Mouse (Mus musculus) intestine, postnatal 0 days (tissue): ENCODE results near the gene Ctsw. TPM values are rescaled to one million over a fixed set of nuclear protein-coding genes. Genes with fewer than 3 reads are reported as not detected.

ENCODE experiments used
- ATAC-seq: fragments of 200-750 bp; cut with Nextera tagmentation; 2 replicates; pipeline ENCODE4 v1.8.0; 2017; ENCODE audit warnings: mild to moderate bottlenecking, moderate TSS enrichment, moderate library complexity
- H3K27ac ChIP-seq: fragments of 300-500 bp; sonication (generic); 2 replicates; pipeline ENCODE4 v1.5.1; 2014; ENCODE audit warnings: mild to moderate bottlenecking, low read depth, low read length, moderate library complexity
- H3K27me3 ChIP-seq: fragments of 300-500 bp; sonication (generic); replicated peaks from 2 replicates; pipeline ENCODE4 v1.6.1; 2014; ENCODE audit warnings: low read length, mixed read lengths; ENCODE audit not compliant: control insufficient read depth, insufficient read depth
- H3K36me3 ChIP-seq: fragments of 300-500 bp; sonication (generic); 2 replicates; pipeline ENCODE4 v1.6.1; 2014; ENCODE audit warnings: mild to moderate bottlenecking, moderate library complexity; ENCODE audit not compliant: control insufficient read depth, insufficient read depth
- H3K4me1 ChIP-seq: fragments of 300-500 bp; sonication (generic); replicated peaks from 2 replicates; pipeline ENCODE4 v1.6.1; 2014; ENCODE audit warnings: antibody characterized with exemption, low read length, mixed read lengths; ENCODE audit not compliant: control insufficient read depth, insufficient read depth
- H3K4me2 ChIP-seq: fragments of 300-500 bp; sonication (generic); replicated peaks from 2 replicates; pipeline ENCODE4 v1.6.1; 2014; ENCODE audit warnings: low read depth, mild to moderate bottlenecking, moderate library complexity
- H3K4me3 ChIP-seq: fragments of 300-500 bp; sonication (generic); 2 replicates; pipeline ENCODE4 v1.5.1; 2014; ENCODE audit warnings: low read depth, low read length
- H3K9ac ChIP-seq: fragments of 300-500 bp; sonication (generic); 2 replicates; pipeline ENCODE4 v1.6.1; 2014; ENCODE audit warnings: mild to moderate bottlenecking, low read depth, low read length
- H3K9me3 ChIP-seq: fragments of 300-500 bp; sonication (generic); 2 replicates; pipeline ENCODE4 v1.6.1; 2016; ENCODE audit warnings: mixed run types; ENCODE audit not compliant: control insufficient read depth
- CTCF ChIP-seq: sonication (generic); IDR thresholded peaks from 2 replicates; pipeline ENCODE4 v1.5.1; 2016; ENCODE audit warnings: low read depth, mild to moderate bottlenecking, control low read depth, antibody characterized with exemption, moderate library complexity
- WGBS: fragments of 180-500 bp; shearing (Covaris S2); extraction: QIAGEN DNeasy Blood & Tissue Kit; methylation state at CpG from one replicate; pipeline ENCODE4 v1.1.7; 2014; 5-methylcytosine and 5-hydroxymethylcytosine counted together
- polyA plus RNA-seq: library from polyadenylated mRNA; unstranded; fragments of >200 nt; fragmentation: Nextera tagmentation; extraction: Ambion mirVana; gene quantifications from 2 replicates; pipeline ENCODE4 v1.2.1, GENCODE M21; 2015

Ctsw gene
- polyA plus RNA-seq, 1 experiment from 2014 or later = 0.85 TPM

DNA sequence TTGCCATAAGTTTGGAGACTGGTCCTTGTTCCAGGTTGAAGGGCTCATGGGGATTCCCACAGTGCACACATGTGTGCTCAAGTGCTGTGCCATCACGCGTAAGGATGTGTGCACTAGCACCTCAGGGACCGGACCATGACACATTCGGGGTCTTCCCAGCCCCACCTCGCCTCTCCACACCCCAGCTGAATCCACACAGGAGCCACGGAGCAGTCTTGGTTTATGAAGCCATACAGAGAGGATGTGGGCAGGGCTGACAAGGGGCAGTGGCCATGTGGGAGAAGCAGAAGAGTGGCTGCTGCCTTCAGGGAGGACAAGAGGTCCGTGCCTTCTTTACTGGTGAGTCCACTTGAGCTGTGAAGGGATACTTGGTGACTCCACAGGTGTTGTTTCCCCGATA, 3.3 kb downstream of the Ctsw start:
- Histone ChIP-seq H3K27me3 (no peaks in the 10 kb centered on the region), H3K4me1 (peaks cover 2% of the 10 kb centered on the region; the same call in 1 of the 2 replicates), H3K36me3 (peaks cover 53% of the 10 kb centered on the region), H3K9me3 (no peaks in the 10 kb centered on the region), H3K4me2 (no peak overlapping the region), H3K9ac (no peak overlapping the region), H3K27ac (no peak overlapping the region), H3K4me3 (no peak overlapping the region)
- no peak for ATAC-seq
- no peak for TF ChIP-seq CTCF
- WGBS = 98% methylated on average over 8 of the region's 8 CpGs

DNA sequence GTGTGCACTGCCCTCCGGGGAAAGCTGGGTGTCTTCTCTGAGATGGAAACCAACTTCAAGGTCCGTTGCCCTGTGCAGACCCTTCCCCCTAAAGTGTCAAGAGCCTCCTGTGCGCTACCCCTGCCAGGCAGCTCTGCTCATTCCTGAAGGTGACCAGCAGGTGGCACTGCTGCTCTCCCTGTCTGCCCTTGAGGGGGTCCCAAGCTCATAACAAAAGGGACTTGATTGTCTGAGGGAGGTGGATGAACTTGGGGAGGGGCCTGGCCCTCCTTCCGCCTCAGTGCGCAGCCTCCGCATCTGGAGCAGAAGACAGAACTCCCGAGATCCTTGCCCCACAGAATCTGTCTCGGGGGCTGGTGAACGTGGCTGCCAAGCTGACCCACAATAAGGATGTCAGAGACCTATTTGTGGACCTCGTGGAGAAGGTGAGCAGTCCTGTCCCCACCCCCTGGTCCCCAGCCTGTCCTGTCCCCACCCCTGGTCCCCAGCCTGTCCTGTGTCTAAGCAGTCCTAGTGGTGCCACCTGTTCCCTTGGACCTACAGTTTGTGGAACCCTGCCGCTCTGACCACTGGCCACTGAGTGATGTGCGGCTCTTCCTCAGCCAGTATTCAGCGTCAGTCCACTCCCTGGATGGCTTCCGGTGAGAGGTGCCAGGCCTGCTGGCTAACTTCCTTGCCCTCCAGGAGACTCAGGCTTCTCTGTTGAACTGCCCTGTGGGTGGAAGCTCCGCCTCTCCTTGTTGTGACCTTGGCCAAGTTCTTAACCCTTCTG, 4.3 kb downstream of the Ctsw start:
- Histone ChIP-seq H3K4me3 (no peak overlapping the region), H3K9me3 (no peaks in the 10 kb centered on the region), H3K27me3 (no peaks in the 10 kb centered on the region), H3K36me3 (peaks cover 53% of the 10 kb centered on the region), H3K9ac (no peak overlapping the region), H3K4me1 (peaks cover 4% of the 10 kb centered on the region; the same call in 1 of the 2 replicates), H3K4me2 (peak overlapping the region; percentile 17), H3K27ac (no peak overlapping the region)
- 45% methylated on average over 15 of the region's 15 CpGs for WGBS
- peak; percentile 94 for TF ChIP-seq CTCF
- ATAC-seq = no peak

DNA sequence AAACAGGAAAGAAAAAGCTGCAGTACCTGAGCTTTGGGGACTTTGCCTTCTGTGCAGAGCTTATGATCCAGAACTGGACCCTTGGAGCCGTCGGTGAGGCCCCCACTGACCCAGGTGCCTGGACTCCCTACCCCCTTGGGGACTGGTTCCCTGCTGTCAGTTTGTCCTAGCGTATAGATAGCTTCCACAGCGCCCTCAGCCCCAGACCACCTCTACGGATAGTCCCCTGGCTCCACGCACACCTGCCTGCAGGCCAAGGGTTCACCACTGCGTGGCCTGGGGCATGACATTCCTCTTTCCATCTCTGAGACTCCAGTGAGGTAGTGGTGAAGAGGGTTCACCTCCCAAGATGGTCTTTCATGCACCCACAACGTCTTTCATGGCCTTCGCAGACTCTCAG, 5.1 kb downstream of the Ctsw start:
- Histone ChIP-seq H3K27ac (no peak overlapping the region), H3K36me3 (peaks cover 53% of the 10 kb centered on the region), H3K27me3 (no peaks in the 10 kb centered on the region), H3K4me2 (no peak overlapping the region), H3K9ac (no peak overlapping the region), H3K9me3 (no peaks in the 10 kb centered on the region), H3K4me3 (no peak overlapping the region), H3K4me1 (peaks cover 4% of the 10 kb centered on the region; the same call in 1 of the 2 replicates)
- TF ChIP-seq CTCF = no peak
- 90% methylated on average over 9 of the region's 9 CpGs for WGBS
- ATAC-seq = no peak

DNA sequence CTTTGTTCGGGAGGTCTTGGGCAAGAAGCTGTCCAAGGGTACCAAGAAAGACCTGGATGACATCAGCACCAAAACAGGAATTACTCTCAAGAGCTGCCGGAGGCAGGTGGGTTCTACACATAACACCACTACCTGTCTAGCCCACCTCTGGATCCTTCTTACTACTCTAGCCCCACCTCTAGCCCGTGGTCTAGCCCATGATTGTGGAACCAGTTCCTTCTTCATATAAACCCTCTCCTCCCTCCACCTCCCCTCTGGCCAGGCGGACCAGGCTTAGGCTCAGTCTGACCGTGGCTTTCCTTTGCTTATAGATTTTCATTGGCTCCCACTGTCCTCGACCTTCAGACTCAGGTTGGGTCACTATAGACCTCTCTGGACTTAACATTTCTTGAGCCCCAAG, 6.9 kb downstream of the Ctsw start:
- Histone ChIP-seq H3K4me3 (peak overlapping the region; percentile 80), H3K36me3 (peaks cover 38% of the 10 kb centered on the region), H3K27ac (no peak overlapping the region), H3K9me3 (no peaks in the 10 kb centered on the region), H3K4me1 (peaks cover 4% of the 10 kb centered on the region; the same call in 1 of the 2 replicates), H3K9ac (peak overlapping the region; percentile 78), H3K27me3 (no peaks in the 10 kb centered on the region), H3K4me2 (peak overlapping the region; percentile 88)
- TF ChIP-seq CTCF = no peak
- 82% methylated on average over 6 of the region's 6 CpGs for WGBS
- ATAC-seq = no peak

DNA sequence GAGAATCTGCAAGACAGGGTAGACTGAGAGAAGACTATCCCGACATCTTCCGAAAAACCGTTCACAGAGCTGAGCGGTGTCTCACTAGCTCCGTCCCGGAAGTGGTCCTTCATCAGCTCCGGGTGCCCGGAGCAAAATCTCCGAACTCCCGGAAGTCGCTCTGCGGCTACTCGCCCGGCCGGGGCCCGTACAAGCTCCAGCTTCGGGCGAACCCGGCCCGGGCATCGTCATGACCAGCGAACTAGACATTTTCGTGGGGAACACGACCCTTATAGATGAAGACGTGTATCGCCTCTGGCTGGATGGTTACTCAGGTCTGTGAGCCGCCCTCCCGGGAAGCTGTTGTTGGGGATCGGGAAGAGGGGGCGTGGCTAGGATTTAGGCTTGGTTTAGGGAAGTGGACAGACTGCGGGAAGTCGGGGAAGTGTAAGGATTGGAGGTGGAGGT, 7.8 kb downstream of the Ctsw start, which contains the start of gene Fibp:
Fibp (plus strand) TSS at position 151 of the 447 bp plus-strand sequence.
- Histone ChIP-seq H3K4me1 (peaks cover 4% of the 10 kb centered on the region; the same call in 1 of the 2 replicates), H3K36me3 (peaks cover 29% of the 10 kb centered on the region), H3K27me3 (no peaks in the 10 kb centered on the region), H3K27ac (peak within 1 kb of the TSS; percentile 46; the same call in 1 of the 2 replicates), H3K9ac (peak within 1 kb of the TSS; percentile 78), H3K4me2 (peak within 1 kb of the TSS; percentile 88), H3K4me3 (peak within 1 kb of the TSS; percentile 80), H3K9me3 (no peaks in the 10 kb centered on the region)
- peak; percentile 69 for ATAC-seq
- 0% methylated on average over 32 of the region's 32 CpGs for WGBS
- TF ChIP-seq CTCF = no peak

DNA sequence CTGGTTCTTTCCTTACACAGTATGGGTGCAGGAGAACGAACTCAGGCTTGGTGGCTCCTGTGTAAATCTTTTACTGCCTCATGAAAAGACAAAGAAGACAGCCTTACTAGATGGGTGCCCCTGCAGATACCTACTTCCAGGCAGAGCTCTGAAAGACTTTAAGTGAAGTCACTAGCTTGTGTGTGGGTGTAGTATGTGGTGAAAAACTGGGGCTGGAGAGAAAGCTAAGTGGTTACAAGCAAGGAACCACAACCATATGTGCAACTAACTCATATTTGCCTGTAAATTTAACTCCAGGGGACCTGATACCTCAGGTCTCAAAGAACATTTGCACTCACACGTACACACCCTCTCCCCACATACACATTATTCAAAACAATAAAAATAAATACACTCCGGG, 8.4 kb downstream of the Ctsw start:
- peaks cover 4% of the 10 kb centered on the region; the same call in 1 of the 2 replicates for H3K4me1 ChIP-seq
- H3K4me2 ChIP-seq = peak overlapping the region; percentile 88
- no peak overlapping the region for H3K27ac ChIP-seq
- H3K9me3 ChIP-seq = no peaks in the 10 kb centered on the region
- no peaks in the 10 kb centered on the region for H3K27me3 ChIP-seq
- H3K4me3 ChIP-seq = peak overlapping the region; percentile 80
- WGBS = 21% methylated on average over 3 of the region's 3 CpGs
- peaks cover 23% of the 10 kb centered on the region for H3K36me3 ChIP-seq
- H3K9ac ChIP-seq = peak overlapping the region; percentile 78; the same call in 1 of the 2 replicates
- ATAC-seq = no peak
- TF ChIP-seq CTCF = no peak
